Mouse (Mus musculus) myocyte (in vitro differentiated cells): Measurements from ENCODE around the gene Pakap. TPM values are rescaled to one million over a fixed set of nuclear protein-coding genes. Genes with fewer than 3 reads are reported as not detected.

Experiments used
- H3K27me3 ChIP-seq: one replicate; pipeline ENCODE4 v1.6.1; 2011; ENCODE audit not compliant: control insufficient read depth, insufficient read depth, insufficient read length
- H3K36me3 ChIP-seq: one replicate; pipeline ENCODE4 v1.6.1; 2011; ENCODE audit not compliant: control insufficient read depth, insufficient read depth
- H3K4me2 ChIP-seq: one replicate; pipeline ENCODE4 v1.6.1; 2011; ENCODE audit warnings: low read depth, control low read depth
- H3K4me3 ChIP-seq: one replicate; pipeline ENCODE4 v1.5.1; 2011; ENCODE audit warnings: mild to moderate bottlenecking, control low read depth, moderate library complexity
- H3K79me2 ChIP-seq: one replicate; pipeline ENCODE4 v1.6.1; 2011; ENCODE audit not compliant: control insufficient read depth, insufficient read depth
- H3ac ChIP-seq: one replicate; pipeline ENCODE4 v1.6.1; 2011; ENCODE audit not compliant: control insufficient read depth, insufficient read length
- CEBPB ChIP-seq: IDR thresholded peaks from 2 replicates; pipeline ENCODE4 v1.6.1; 2011; ENCODE audit warnings: mild to moderate bottlenecking, moderate library complexity; ENCODE audit not compliant: poor library complexity, insufficient read depth, severe bottlenecking
- MYOD1 ChIP-seq, 3 experiments: IDR thresholded peaks; one replicate each; pipeline ENCODE4 v1.6.1; 2011; ENCODE audit warnings: control low read depth in 2 of 3, low read depth in 2 of 3, mild to moderate bottlenecking in 2 of 3, moderate library complexity in 1 of 3; ENCODE audit not compliant: insufficient read length in 2 of 3, control insufficient read depth in 1 of 3
- TCF12 ChIP-seq: IDR thresholded peaks from one replicate; pipeline ENCODE4 v1.6.1; 2011; ENCODE audit warnings: mild to moderate bottlenecking, control low read depth; ENCODE audit not compliant: poor library complexity, insufficient read depth, severe bottlenecking
- polyA plus RNA-seq: library from polyadenylated mRNA; unstranded; fragments of >200 nt; fragmentation: generic; extraction: Trizol; gene quantifications from one replicate; pipeline ENCODE4 v1.2.1, GENCODE M21; 2012; ENCODE audit warnings: missing spikeins

Pakap gene
- polyA plus RNA-seq, 1 experiment = 6.5 TPM

DNA sequence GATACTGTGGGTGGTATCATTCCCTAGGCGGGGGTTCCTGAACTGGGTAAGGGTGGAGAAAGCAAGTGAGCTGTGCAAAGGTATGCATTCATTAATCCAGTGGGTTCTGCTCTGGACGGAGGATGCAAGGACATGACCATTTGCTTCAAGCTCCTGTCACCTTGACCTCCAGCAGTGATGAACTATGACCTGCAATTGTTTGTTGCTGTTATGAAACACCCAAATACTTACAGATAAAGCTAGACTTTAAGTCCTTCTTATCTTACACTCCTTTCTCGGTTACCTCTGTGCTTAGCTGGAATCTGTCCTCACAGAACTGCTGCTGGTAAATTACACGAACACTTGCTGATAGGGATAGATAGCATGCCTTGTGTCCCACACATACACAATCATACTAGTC, 372.7 kb downstream of the Pakap start:
- H3K79me2 ChIP-seq = no peaks in the 10 kb centered on the region
- H3K4me3 ChIP-seq = no peak overlapping the region
- no peak overlapping the region for H3K4me2 ChIP-seq
- no peaks in the 10 kb centered on the region for H3K27me3 ChIP-seq
- TF ChIP-seq CEBPB = no peak
- no peak for TF ChIP-seq TCF12
- TF ChIP-seq MYOD1 (IDR thresholded peaks at IDR 0.05; ENCODE audit: control insufficient read depth in 1 of 3, insufficient read length in 2 of 3, low read depth in 2 of 3) = no peak
- no peak overlapping the region for H3ac ChIP-seq
- H3K36me3 ChIP-seq = peaks cover 34% of the 10 kb centered on the region

DNA sequence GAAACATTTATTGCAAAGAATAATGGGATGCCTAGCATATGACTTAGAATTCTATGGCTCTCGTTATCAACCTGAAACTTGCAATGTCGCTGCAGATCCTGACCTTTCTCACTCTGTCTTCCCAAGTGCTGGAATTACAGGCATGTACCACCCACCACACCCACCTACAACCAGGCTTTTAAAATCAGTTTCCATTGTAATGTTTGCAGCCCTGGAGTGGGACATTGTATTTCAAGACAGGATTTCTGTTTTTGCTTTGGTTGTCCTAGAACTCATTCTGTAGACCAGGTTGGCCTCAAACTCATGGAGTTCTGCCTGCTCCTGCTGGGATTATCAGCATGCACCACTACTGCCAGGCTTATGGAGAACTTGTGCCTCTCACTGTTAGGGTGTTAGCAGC, 374.9 kb downstream of the Pakap start:
- Histone ChIP-seq H3K4me2 (no peak overlapping the region), H3ac (no peak overlapping the region), H3K4me3 (no peak overlapping the region), H3K36me3 (peaks cover 52% of the 10 kb centered on the region), H3K79me2 (no peaks in the 10 kb centered on the region), H3K27me3 (no peaks in the 10 kb centered on the region)
- no peak for TF ChIP-seq MYOD1 (IDR thresholded peaks at IDR 0.05; ENCODE audit: control insufficient read depth in 1 of 3, insufficient read length in 2 of 3, low read depth in 2 of 3)

Other genes with a start within 250 kb of the Pakap start
- 5.2 TPM for gene Palm2, start 133.9 kb upstream of the Pakap start, polyA plus RNA-seq
- gene Akap2, start 149.5 kb downstream of the Pakap start, polyA plus RNA-seq = 19.3 TPM